Mouse (Mus musculus): ENCODE data around the gene Mlf2. TPM values are rescaled to one million over a fixed set of nuclear protein-coding genes. Genes with fewer than 3 reads are reported as not detected.
"Not testable (repeated sequence)": the region's sequence is repeated elsewhere in the genome, so short reads cannot be mapped to it uniquely, and the experiment has no call there.

The Mlf2 gene
- total RNA-seq (2021), result 100 to 1,000 TPM; 195 to 197 TPM

DNA sequence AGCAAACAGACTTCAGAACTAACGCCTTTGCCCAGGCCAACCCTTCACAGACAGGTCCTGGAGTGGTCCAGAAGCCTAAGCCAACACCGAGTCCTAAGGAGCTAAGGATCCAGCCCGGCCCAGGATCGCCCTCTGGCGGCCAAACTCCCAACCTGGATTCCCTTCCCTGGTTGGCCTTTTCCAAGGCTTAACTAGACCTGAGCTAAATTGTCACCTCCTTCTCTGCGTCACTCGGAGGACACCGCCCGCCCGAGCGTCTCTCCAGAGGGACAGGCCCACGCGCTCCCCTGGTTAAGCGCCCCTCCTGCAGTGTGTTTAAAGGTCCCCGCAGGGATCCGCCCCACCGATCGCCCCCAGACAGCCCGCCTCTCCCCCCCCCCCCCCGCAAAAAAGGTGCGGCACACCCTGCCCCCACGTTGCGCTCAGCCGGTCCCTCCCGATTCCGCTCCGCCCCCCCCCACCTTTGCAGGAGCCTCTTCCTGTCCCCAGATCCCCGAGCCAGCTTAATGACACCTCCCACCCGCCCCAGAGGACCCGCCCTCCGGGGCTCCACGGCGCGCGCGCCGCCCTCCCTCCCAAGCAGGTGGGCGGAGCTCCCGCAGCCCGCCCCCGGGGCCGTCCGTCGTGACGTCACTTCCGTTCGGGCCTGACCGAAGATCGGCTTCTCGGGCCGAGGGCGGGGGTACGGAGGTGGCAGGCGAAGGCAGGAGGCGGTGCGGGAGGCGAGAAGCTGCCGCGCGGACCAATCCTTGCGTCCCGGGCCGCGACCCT, at the start of gene Mlf2:
TSS of gene Mlf2 (plus strand) at position 633 of the 771 bp plus-strand sequence.
- intact Hi-C loops (cut with DNase I), result loop anchor here (1.0 kb wide), 3 partner anchors 14 to 72 kb away; no protein-coding TSS in a partner anchor
- DNase-seq, result peak; percentile 99 to 100

DNA sequence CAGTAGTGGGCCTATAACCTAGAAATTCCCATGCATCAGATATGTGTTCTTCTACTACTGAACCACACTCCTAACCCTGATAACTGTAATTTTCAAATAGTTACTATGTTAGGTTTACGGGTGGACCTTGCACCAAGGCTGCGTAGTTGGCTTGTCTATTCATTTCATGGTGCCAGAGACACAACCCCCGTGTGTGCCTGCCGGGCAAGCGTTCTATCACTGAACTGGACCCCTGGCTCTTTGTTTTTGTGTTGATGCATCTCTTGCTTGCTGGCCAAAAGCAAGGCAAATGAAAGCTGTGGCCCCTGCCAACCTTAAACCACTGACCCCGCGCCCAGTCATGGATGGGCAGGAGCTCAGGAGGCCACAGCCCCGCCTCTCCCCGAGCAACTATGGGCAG, 49.4 kb upstream of the Mlf2 start:
- DNase-seq, result no peak
- intact Hi-C loops (cut with DNase I), result no loop called here

DNA sequence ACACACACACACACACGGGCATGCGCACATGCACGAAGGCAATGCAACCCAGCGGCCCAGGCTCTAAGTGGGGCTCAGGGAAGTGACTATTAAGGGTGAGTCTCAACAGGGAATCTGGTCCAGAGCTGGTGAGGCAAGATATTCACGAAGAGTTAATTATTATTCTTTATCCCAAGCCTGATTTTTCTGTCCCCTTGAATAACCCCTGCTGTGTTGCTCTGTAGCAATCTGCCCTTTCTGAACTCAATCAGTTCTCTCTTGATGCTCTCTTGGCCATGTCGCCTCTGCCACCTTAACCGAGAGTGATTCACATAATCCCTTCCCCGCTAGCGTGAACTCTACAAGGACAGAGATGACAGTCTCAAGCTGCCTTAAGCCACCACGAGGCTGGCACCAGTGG, 47.8 kb upstream of the Mlf2 start:
- DNase-seq, result no peak
- intact Hi-C loops (cut with DNase I), result no loop called here

DNA sequence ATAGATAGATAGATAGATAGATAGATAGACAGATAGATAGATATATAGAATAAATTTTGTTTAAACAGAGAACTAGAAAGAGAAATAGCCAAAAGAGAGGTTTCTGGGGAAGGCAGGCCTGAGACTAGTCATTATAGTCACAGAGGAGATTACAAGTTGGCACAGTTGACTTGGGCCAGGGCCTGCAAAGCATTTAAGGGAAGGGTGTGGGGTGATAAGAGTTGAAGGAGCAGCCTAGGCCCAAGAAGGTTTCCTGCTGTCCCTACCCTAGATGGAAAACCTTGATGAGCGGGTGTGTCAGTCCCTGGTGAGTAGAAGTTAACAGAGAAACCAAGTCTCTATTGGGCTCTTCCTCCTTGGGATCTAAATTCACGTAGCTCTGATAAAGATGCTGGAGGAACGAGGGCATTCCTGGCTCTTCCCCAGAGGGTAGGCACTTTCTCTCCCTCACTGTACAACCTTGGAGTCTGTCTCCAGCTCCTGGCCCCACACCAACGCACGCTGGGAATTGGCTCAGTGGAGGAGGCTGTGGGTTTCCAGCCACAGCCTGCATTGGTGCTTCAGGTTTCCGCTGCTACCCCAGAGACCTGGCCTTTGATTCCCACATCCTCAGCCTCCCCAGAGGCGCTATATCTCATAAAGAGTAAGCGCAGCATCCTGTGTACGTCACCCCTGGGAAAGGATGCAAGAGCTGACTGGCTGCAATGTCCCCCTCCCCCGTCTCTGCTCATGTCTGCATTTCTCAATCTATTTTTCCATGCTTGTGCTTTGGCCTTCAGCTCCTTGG, 46.3 kb upstream of the Mlf2 start:
- peak; percentile 26 to 30 for DNase-seq
- intact Hi-C loops (cut with DNase I), result no loop called here

DNA sequence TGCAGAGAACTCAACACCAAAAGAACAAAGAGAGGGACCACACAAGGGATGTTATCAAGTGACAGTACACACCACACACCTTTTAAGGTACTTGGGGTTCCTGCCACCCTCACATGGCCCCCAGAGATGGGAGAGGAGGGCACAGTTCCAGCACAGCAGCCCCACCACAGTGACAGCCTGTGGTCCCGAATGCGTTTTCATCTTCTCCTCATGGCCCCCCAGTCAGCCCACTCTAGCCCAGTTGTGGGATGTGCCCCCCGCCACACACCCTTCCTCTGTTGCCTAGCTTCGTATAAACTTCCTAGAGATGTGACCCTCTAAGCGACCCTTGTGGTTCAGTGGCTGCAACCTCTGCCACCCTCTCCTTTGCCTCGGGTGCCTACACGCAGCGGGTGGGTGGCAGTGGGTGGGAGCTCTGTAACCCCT, 45.2 kb upstream of the Mlf2 start:
- intact Hi-C loops (cut with DNase I), result no loop called here
- DNase-seq, result no peak

DNA sequence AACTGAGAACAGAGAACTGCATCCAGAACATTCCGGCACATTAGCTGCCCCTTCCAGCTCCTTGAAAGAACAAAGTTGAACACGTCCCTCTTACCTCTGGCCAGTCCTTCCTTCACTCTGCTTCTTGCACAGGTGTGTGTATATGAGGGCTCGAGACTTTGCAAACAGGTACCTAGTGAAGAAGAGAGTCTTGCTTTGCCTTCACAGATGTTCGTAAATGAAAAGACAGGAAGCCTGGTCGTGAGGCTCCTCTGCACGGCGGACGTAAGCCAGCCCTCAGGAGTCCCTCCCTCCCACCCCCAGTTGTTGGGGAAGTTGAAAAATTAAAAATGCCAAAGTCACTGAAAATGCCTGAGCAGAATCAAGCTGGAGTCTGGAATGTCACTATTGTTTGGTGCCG, 43.2 kb upstream of the Mlf2 start, which contains the start of gene Cd4:
TSS of gene Cd4 (minus strand) at position 236 of the 400 bp plus-strand sequence.
- DNase-seq, result no peak
- intact Hi-C loops (cut with DNase I), result no loop called here

DNA sequence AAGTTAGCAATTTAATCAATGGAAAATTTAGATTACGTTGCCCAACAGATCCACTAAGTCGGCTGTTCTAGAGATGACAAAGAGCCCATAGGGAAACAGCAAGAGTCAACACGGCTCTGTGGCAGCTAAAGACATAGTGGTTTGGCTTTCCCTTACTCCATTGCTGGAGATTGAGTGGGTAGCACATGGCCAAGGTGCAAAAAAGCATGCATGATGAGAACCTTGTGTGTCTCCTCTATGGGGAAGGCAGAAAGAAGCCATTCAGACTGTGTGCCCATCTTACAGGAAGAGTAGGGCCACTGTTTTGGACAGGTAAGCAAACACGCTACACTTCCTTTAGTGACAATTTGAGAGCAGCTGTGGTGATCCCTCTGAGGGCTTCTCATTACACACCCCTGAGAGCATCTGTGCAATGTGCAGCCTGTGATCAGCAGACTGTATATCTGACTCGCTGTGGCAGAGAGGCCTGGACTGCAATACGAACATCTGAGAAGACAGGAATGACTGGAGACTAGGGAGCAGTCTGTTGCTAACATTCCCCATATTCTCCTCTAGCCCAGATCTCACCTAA, 42.5 kb upstream of the Mlf2 start:
- intact Hi-C loops (cut with DNase I), result no loop called here
- no peak for DNase-seq

DNA sequence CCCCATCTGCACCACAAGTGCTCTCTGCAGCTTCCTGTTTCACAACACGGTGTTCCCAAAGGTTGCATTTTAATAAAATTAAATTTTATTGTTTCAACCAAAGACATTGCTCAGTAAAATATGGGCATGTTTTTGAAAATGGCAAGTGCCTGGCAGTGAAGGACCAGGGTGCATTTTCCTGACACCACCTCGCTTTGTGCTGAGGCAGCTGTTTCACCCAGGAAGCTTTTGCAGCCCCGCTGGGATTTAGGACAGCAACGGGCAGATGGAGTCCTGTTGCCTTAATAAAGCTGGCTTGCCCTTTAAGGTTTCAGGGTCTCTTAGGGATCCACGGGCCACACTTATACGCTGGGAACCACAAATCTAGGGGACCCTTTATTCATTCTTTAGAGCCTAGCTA, 40.2 kb upstream of the Mlf2 start:
- intact Hi-C loops (cut with DNase I), result no loop called here
- DNase-seq, result no peak

DNA sequence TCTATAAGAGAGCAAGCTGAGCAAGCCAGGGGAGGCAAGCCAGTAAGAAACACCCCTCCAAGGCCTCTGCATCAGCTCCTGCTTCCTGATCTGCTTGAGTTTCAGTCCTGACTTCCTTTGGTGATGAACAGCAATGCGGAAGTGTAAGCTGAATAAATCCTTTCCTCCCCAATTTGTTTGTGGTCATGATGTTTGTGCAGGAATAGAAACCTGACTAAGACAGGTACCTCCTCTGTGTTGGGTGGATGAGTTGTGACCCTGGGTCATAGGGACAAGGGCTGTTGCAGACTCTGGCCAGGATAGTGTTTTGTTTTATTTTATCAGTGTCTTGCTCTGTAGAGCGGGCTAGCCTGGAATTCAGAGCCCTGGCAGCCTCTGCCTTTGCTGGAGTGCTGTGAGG, 37.1 kb upstream of the Mlf2 start:
- DNase-seq; intact Hi-C loops (cut with DNase I): not testable (repeated sequence)

DNA sequence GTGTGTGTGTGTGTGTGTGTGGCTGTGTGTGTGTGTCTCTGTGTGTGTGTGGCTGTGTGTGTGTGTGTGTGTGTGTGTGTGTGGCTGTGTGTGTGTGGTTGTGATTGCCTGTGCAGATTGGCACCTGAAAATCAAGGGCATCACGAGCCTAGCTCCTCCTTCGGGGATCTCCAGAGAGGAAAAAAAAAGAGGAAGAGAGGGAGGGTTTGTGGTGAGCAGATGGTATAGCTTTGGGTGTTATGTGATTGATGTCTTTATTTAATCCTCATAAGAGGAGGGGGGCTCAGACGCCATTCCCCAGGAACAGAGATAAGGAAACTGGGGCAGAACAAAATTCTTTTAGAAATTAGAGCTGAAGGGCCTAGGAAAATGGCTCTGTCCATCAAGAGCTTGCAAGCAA, 32.8 kb upstream of the Mlf2 start:
- intact Hi-C loops (cut with DNase I), result no loop called here
- DNase-seq, result no peak

DNA sequence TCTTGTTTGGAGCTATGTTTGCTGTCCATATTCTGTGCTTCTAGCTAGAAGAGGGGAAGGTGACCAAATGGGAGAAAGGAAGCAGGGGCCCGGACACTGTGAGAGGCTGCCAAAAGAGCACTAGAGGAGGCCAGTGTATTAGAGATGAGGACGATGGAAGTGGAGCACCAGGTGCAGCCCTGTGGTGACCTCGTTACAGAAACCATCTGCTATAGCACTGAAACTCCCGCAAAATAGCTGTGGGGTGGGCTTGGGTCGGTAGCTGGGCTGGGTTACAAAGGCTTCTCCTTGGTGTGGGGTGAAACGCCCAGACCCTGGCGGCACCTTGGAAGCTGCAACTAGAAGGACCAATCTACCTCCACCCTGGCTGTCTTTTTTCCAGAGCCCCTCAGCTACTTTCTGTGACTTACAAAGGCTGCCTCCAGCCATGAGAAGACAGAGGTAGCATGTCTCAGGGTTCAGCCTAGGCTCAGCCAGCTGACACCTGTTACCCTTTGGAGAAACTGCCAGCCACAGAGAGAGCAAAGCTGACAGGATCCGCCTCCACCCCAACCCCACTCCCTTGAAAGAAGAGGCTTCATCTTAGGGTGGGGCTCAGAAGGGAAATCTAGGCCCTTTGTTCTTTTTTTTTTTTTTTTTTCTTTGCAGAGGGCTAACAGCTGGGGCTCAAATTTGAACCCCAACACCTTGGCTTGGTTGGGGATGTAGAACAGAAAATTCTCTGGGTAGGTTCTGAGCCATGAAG, 31.0 kb upstream of the Mlf2 start:
- DNase-seq, result no peak
- intact Hi-C loops (cut with DNase I), result loop anchor here (5.0 kb wide), 1 partner anchor 132 kb away; no protein-coding TSS in a partner anchor

DNA sequence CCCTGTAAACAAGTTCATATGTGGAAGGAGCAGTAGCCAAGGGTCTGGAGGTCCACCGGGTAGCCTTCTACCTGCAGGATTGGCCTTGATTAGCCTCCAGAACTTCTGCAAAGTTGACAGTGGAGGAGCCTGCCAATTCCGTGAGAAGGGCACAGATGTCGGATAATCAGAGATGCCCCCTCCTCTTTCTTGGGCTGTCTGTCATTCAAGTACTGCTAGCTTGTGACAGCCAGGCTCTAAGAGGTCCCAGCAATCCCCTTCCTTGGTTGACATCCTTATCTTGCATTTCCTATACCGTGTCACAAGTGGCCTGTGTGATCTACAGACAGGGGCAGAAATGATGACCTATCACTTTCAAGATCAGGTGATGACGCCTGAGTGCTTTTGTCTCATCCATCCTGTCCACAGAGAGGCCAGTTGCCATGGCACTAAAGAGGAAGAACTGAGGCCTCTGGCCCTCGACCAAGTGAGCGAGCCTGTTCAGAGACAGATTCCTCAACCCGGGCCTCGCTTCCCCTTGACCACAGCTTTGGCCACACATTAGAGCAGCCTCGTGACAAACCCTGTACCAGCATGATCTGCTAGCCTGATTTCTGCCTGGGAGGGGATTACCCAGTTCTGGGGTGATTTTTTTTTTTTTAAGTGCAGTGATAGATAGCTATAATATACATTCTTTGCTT, 30.2 kb upstream of the Mlf2 start:
- intact Hi-C loops (cut with DNase I), result loop anchor here (5.0 kb wide), 1 partner anchor 131 kb away; no protein-coding TSS in a partner anchor
- peak; percentile 27 to 34 for DNase-seq

DNA sequence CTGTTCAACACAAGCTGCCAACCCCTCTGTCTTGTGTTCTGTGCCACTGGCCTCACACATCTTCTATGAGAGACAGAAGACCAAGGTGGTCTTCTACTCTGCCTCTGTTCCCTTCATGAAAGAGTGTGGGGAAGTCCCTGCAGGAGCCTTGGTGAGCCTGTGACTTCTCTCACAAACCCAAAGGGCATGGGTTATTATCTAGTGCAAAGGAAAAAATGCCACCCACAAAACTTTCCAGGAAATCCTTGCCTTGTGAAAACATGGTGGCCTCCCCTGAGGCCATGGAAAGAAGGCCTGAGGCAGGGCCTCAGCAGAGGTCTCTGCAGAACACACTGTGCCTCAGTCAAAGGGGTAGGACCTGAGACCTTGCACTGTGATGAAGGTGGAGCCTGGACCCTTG, 29.3 kb upstream of the Mlf2 start:
- intact Hi-C loops (cut with DNase I), result loop anchor here (2.0 to 5.0 kb wide), 3 partner anchors 43 to 130 kb away; partner anchors contain the start of gene Zfp384
- no peak for DNase-seq

DNA sequence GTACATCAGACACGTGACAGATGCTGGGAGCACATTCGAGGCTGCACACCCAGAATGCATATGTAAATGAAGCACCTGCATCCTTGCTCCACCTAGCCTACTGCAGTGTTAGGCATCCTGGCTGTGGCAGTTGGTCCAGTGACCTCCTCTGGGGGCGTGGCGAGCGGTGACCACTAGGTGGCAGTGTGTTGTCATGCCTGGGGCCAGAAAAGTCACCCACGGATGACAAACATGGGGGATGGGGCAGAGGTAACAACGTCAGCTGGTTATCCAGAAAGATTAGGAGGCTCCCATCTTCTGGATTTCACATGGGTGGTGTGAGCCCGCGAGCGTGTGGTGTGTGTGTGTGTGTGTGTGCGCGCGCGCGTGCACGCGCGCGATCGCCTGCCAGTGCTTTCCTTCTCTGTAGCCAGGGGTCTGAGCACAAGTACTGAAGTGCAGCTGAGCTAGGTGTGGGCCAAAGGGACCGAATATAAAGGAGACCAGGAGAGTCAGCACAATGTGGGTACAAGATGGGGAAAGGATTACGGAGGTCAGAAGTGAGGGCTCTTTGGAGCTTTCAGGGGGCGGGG, 27.5 kb upstream of the Mlf2 start:
- peak; percentile 97 to 98 for DNase-seq
- intact Hi-C loops (cut with DNase I), result loop anchor here (1.0 to 5.0 kb wide), 7 partner anchors 14 to 181 kb away; partner anchors contain the start of genes Cops7a and Zfp384

DNA sequence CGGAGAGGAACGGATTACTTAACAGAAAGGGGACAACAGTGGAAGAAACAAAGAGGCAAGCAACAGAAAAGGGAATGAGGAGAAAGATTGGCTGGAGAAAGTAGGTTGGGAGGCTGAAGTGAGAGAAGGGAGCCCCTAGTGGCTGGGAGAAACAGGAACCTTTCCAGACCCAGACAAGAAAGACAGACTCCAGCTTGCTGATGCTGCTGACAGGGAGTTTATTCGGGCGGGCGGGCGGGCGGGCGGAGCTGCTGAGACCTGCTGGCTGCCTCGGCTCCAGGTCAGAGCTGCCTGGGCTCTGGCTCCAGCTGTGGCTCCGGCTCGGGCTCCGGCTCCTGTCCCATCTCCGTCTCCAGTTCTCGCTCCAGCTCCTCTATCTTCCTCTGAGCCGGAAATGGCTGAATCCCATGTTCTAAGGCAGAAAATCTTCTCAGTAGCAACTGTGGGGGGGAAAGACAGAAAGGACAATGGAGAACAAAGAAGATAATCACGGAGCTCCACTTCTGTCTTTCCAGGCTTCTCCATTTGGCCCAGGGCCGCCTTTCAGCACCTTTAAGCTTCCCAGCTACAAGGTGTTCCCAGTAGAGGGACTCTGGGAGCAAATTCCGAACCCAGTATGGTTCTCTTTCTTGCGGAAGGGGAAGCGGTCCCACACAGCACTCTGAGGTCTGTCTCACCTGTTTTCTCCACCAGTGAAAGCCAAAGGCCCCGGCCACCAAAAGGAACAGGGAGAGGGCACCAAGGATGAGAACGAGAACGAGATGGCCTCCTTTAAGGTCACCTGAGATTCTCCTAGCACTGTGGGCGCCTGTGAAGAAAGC, 26.8 kb upstream of the Mlf2 start:
- intact Hi-C loops (cut with DNase I), result loop anchor here (1.0 to 5.0 kb wide), 3 partner anchors 13 to 128 kb away; no protein-coding TSS in a partner anchor
- peak; percentile 68 to 73 for DNase-seq

DNA sequence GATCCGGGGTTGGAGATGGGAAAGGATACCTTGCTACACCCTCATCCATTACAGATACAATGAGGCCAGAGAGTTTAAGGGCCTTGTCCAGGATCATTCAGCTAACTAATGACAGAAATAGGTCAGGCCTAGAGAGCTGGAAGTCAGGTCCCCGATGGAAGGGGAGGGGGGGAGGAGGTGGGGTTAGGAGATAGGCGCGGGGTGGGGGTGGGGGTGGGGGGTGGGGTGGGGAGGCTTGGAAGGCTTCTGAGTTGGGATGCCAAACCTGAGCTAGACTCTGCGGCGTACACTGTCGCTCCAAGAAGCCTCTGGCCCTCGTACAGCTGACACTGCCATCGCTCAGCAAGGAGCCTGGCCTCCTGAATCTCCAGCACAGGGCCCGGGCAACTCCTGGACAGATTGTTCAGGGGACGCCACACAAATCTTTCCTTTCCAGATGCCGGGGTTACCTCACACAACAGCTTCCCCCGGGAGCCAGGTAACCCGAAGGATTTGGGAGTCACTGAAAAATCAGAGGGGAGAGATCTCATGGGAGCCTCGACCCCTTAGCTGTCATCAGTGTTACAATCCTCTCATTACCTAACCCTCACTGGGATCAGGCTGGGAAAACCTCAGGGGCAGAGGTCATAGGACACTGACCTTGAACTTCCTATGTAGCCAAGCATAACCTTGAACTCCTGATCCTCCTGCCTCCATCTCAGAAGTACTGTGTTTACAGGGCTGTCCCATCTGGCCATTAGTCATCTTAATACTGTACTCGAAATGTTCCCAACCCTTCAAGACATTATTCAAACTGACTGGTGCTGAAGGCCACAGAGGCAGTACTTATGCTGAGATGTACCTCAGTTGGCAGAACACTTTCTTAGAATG, 26.0 kb upstream of the Mlf2 start:
- no peak for DNase-seq
- intact Hi-C loops (cut with DNase I), result loop anchor here (1.0 to 5.0 kb wide), 3 partner anchors 12 to 127 kb away; no protein-coding TSS in a partner anchor

DNA sequence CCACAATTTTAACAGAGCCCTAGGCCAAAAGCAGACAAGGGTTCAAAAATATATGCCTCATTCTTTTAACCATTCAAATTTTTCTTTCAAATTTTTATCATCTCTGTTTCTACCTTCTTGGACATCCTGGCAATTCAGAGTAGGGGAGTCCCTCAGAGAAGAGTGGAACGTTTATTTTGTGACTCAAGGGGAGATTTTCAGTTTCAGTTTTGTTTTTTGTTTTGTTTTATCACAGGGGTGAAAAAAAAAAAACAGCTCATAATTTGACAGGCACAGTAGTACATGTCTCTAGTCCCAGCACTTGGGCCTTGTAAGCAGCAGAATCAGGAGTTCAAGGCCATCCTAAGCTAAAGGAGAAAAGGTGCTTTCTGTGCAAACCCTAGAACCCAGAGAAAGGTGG, 23.4 kb upstream of the Mlf2 start:
- DNase-seq, result no peak
- intact Hi-C loops (cut with DNase I), result no loop called here

Data from heart, postnatal 36 days (tissue).